Mouse (Mus musculus): ENCODE measurements at regions not wholly inside any gene's neighbourhood (a gene's known extent, or its start where the extent isn't known, plus 50 kb on each side); places are given as distances from the start of the nearest gene placed in this dataset.

- no peak for TF ChIP-seq CTCF (IDR thresholded peaks at IDR 0.05; ENCODE audit: insufficient read depth, low read depth, low read length)
- TF ChIP-seq POLR2A (IDR thresholded peaks at IDR 0.05; ENCODE audit: insufficient read depth, low read depth, low read length), result no peak
Measured at GRCm38 (mm10) chr5:149873482-149874002, 144.9 kb upstream of the Rxfp2 start.

Data from olfactory bulb, adult 2 months (tissue).